Comparison of ENCODE assay signal across 16 mouse cellular contexts in the genomic region with DNA sequence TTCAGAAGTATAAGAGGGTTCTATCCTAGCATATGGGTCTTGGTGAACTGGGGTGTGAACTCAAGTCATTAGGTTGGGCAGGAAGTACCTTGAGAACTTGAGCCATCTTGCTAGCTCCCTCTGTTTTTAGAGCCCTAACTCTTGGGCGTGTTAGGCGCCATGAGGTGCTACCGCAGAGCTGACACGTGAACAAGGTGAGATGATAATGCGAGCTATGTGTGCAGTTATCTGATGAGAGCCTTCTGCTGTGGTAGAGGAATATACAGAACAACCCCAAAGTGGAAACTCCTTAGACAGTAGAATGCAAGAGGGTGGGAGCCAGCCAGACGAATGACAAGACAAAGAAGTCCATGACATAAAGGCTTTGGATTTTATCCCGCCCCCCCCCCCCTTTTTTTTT. TPM values are rescaled to one million over a fixed set of nuclear protein-coding genes. Genes with fewer than 3 reads are reported as not detected.
DNase-seq lines count a peak whose midpoint lies in the region; ATAC-seq lines count a peak whose summit lies in the region.
"Had no signal": no experiment of that assay in that cellular context is flagged by ENCODE, and none has a peak within 500 bp of the region (broad histone marks: within the 10 kb centered on the region; RNA-seq: fewer than 3 reads in every experiment).

No protein-coding gene starts in this region.

- no peaks in the 10 kb centered on the region for H3K27me3 ChIP-seq in kidney, embryonic 16.5 days (ENCODE audit: insufficient read depth, low read length)
- no peaks in the 10 kb centered on the region for H3K27me3 ChIP-seq in neural tube, embryonic 13.5 days

- intact Hi-C loops in left cerebral cortex, postnatal 10 days (cut with DNase I), result no loop called here

- peaks cover 44% of the 10 kb centered on the region for H3K4me1 ChIP-seq in kidney, embryonic 16.5 days (ENCODE audit: insufficient read depth, low read length)
- peaks cover 46% of the 10 kb centered on the region for H3K4me1 ChIP-seq in neural tube, embryonic 13.5 days (replicated peaks)

- no peak overlapping the region for H3K4me3 ChIP-seq in kidney, embryonic 16.5 days (ENCODE audit: low read length)
- no peak overlapping the region for H3K4me3 ChIP-seq in neural tube, embryonic 13.5 days

- no peak for DNase-seq in kidney, postnatal 14 days
- DNase-seq in T-cell, adult 2 months (ENCODE audit: low spot score), result peak; percentile 47
- no peak for DNase-seq in urinary bladder, postnatal 14 days (ENCODE audit: low spot score)
- no peak for DNase-seq in left cerebral cortex, postnatal 10 days (ENCODE audit: extremely low spot score in 1 of 2, low spot score in 2 of 2)
- DNase-seq: cerebellum, adult 8-10 months; kidney, adult 11 months; lung, embryonic 14.5 days; lung, postnatal 36 days; right cerebral cortex, postnatal 14 days had no signal

- WGBS in kidney, embryonic 16.5 days, result 76% methylated on average over 7 of the region's 7 CpGs
- 81% methylated on average over 7 of the region's 7 CpGs for WGBS in neural tube, embryonic 13.5 days

- no peaks in the 10 kb centered on the region for H3K9me3 ChIP-seq in kidney, embryonic 16.5 days (ENCODE audit: low read length)
- H3K9me3 ChIP-seq in neural tube, embryonic 13.5 days, result no peaks in the 10 kb centered on the region

- H3K9ac ChIP-seq in kidney, embryonic 16.5 days (replicated peaks; ENCODE audit: low read length), result no peak overlapping the region
- no peak overlapping the region for H3K9ac ChIP-seq in neural tube, embryonic 13.5 days
- H3K9ac ChIP-seq: lung, embryonic 14.5 days had no signal

- H3K27ac ChIP-seq in kidney, embryonic 16.5 days (ENCODE audit: low read length), result 0 out of 2 replicates have a peak overlapping the region, but pooled peaks have one; percentile 29
- H3K27ac ChIP-seq in neural tube, embryonic 13.5 days (replicated peaks), result peak overlapping the region; percentile 74; the same call in 1 of the 2 replicates
- H3K27ac ChIP-seq: kidney, postnatal 0 days had no signal

- ATAC-seq in kidney, embryonic 16.5 days (ENCODE audit: low FRiP score, low TSS enrichment), result no peak
- peak; percentile 34 for ATAC-seq in CD4-positive, CD25-positive, alpha-beta regulatory T cell, adult 4 months
- no peak for ATAC-seq in neural tube, embryonic 13.5 days (ENCODE audit: low read depth)
- ATAC-seq: hindbrain, postnatal 0 days had no signal

- H3K4me2 ChIP-seq in kidney, embryonic 16.5 days (replicated peaks; ENCODE audit: low read depth, low read length), result no peak overlapping the region
- no peak overlapping the region for H3K4me2 ChIP-seq in neural tube, embryonic 13.5 days
- H3K4me2 ChIP-seq: heart, embryonic 11.5 days; liver, embryonic 11.5 days; lung, embryonic 14.5 days had no signal

- peaks cover 37% of the 10 kb centered on the region for H3K36me3 ChIP-seq in kidney, embryonic 16.5 days (ENCODE audit: insufficient read depth, low read length)
- H3K36me3 ChIP-seq in neural tube, embryonic 13.5 days, result peaks cover 37% of the 10 kb centered on the region

RNA-seq across cellular contexts. Expression of a gene that starts 4.8 kb away (rescaled TPM):
- polyA plus RNA-seq in kidney, embryonic 16.5 days (2015; fragmentation: Nextera tagmentation; extraction: Ambion mirVana), result 19.2 and 22.7 TPM in 2 replicates
- polyA plus RNA-seq in CD4-positive, CD25-positive, alpha-beta regulatory T cell, adult 4 months (2017; shearing (Covaris generic)), result 10 to 100 TPM; 14.3 to 16.3 TPM
- 12.3 and 14.2 TPM in 2 replicates for polyA plus RNA-seq in neural tube, embryonic 13.5 days (2015; fragmentation: Nextera tagmentation; extraction: Ambion mirVana)
- total RNA-seq in left cerebral cortex, postnatal 10 days (2021), result 10 to 100 TPM in 1 of 2 experiments, 1 to 10 TPM in 1; 8.8 to 10.1 TPM

RNA-seq across cellular contexts. Expression of a gene that starts 27.3 kb away (rescaled TPM):
- 2.4 and 4.4 TPM in 2 replicates for polyA plus RNA-seq in kidney, embryonic 16.5 days (2015; fragmentation: Nextera tagmentation; extraction: Ambion mirVana)
- 10 to 100 TPM; 20.2 to 22.3 TPM for polyA plus RNA-seq in CD4-positive, CD25-positive, alpha-beta regulatory T cell, adult 4 months (2017; shearing (Covaris generic))
- 2.8 and 4.3 TPM in 2 replicates for polyA plus RNA-seq in neural tube, embryonic 13.5 days (2015; fragmentation: Nextera tagmentation; extraction: Ambion mirVana)
- 10 to 100 TPM; 31.8 to 34.1 TPM for total RNA-seq in left cerebral cortex, postnatal 10 days (2021)
